Mouse (Mus musculus): ENCODE measurements around the gene Pid1. TPM values are rescaled to one million over a fixed set of nuclear protein-coding genes. Genes with fewer than 3 reads are reported as not detected.

Pid1 gene
- polyA plus RNA-seq, 1 experiment from 2014 or later, result 25.1 TPM

DNA sequence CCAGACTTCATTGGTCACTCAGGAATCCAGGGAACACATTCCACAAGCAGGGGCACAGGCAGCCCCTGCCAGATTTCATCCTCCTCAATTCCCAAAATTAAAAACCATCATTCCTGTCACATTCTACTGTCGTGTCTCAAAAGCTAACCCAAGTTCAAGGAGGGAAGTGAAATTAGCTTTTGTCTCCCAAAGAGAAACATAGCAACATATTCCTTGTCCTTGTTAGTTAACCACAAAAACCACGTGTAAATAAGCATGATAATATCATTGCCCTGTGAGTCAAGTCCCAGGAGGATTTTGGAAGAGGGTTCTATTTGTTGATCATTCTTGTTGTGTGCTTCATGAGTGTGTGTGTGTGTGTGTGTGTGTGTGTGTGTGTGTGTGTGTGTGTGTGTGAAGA lies 164.1 kb downstream of the Pid1 start:
- 36% methylated on average over 2 of the region's 2 CpGs for WGBS (ENCODE audit: insufficient replicate concordance)
- ATAC-seq (ENCODE audit: low read depth), result no peak

DNA sequence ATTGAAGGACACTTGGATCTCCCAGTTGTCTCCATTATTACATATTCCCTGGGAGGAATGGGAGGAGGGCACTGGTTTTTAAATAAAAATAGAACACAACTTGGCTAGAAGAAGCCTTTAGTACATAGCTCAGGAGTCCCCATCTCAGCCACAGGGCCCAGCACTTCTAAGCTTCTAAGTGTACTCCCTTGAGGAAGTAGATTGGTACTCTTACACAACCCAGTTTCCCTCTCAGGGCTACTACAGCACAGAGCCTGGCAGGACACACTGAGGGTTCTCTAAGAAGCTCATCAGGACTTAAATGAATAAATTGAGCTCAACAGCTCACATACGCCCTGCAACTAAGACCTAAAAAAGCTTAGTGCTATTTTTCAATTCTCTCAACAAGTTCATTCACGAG lies 165.1 kb downstream of the Pid1 start:
- ATAC-seq (ENCODE audit: low read depth), result no peak
- Histone ChIP-seq H3K4me2 (ENCODE audit: low read depth, low read length) (no peak overlapping the region), H3K4me3 (ENCODE audit: low read depth, low read length) (no peak overlapping the region), H3K36me3 (ENCODE audit: control insufficient read depth, insufficient read depth) (no peaks in the 10 kb centered on the region), H3K4me1 (ENCODE audit: control insufficient read depth, low read depth, low read length) (no peaks in the 10 kb centered on the region), H3K27ac (ENCODE audit: low read length) (no peak overlapping the region), H3K9me3 (replicated peaks; ENCODE audit: control insufficient read depth, low read length) (no peaks in the 10 kb centered on the region), H3K27me3 (ENCODE audit: control insufficient read depth, insufficient read depth, low read depth, low read length) (no peaks in the 10 kb centered on the region), H3K9ac (ENCODE audit: low read depth, low read length) (no peak overlapping the region)
- WGBS (ENCODE audit: insufficient replicate concordance), result 53% methylated on average over 2 of the region's 2 CpGs

More for the DNA sequence above, 164.1 kb downstream of the Pid1 start:
- no peak overlapping the region for H3K27ac ChIP-seq (ENCODE audit: low read length)
- H3K27me3 ChIP-seq (ENCODE audit: control insufficient read depth, insufficient read depth, low read depth, low read length), result no peaks in the 10 kb centered on the region
- H3K4me3 ChIP-seq (ENCODE audit: low read depth, low read length), result no peak overlapping the region
- H3K36me3 ChIP-seq (ENCODE audit: control insufficient read depth, insufficient read depth), result no peaks in the 10 kb centered on the region
- H3K9me3 ChIP-seq (replicated peaks; ENCODE audit: control insufficient read depth, low read length), result no peaks in the 10 kb centered on the region
- no peaks in the 10 kb centered on the region for H3K4me1 ChIP-seq (ENCODE audit: control insufficient read depth, low read depth, low read length)
- no peak overlapping the region for H3K4me2 ChIP-seq (ENCODE audit: low read depth, low read length)
- H3K9ac ChIP-seq (ENCODE audit: low read depth, low read length), result no peak overlapping the region

DNA sequence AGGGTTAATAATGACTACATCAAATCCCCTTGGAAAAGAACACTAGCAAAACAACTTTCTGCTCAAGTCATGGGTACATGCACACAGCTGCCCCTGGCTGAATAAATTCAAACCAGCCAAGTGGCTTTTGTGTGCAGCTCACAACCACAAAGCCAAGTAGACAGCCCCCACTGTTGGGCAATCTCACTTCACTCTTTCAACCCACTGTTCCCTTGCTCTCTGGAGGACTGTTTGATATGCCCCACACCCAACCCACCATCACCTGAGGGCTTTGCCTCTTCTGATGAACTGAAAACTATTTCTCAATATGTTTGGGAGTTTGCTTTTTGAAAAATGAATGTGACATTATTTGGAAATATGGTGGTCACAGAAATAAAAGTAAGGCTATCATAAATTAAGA lies 171.8 kb downstream of the Pid1 start:
- Histone ChIP-seq H3K4me3 (ENCODE audit: low read depth, low read length) (no peak overlapping the region), H3K9me3 (replicated peaks; ENCODE audit: control insufficient read depth, low read length) (no peaks in the 10 kb centered on the region), H3K27me3 (ENCODE audit: control insufficient read depth, insufficient read depth, low read depth, low read length) (no peaks in the 10 kb centered on the region), H3K27ac (ENCODE audit: low read length) (no peak overlapping the region), H3K4me2 (ENCODE audit: low read depth, low read length) (no peak overlapping the region), H3K36me3 (ENCODE audit: control insufficient read depth, insufficient read depth) (no peaks in the 10 kb centered on the region), H3K4me1 (ENCODE audit: control insufficient read depth, low read depth, low read length) (no peaks in the 10 kb centered on the region), H3K9ac (ENCODE audit: low read depth, low read length) (no peak overlapping the region)
- no peak for ATAC-seq (ENCODE audit: low read depth)

DNA sequence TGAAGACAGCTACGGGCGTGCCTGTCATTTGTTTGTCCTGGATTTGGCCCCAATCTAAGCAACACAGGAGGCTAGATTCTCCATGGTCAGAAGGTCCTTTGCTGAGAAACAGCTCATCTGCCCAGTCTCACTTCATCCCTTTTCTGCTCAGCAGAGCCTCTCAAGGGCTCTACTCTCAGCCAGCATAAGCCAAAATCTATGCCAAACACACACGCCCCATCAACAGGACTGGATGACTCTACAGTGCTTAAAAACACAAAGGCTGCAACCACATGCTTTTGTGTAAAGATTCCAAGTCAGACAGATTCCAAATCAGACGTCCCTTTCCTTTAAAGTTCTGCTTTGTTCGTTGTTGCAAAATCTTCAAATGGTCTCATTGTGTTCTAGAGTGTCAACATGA lies 174.5 kb downstream of the Pid1 start:
- no peak overlapping the region for H3K4me3 ChIP-seq (ENCODE audit: low read depth, low read length)
- 54% methylated on average over 5 of the region's 5 CpGs for WGBS (ENCODE audit: insufficient replicate concordance)
- H3K4me1 ChIP-seq (ENCODE audit: control insufficient read depth, low read depth, low read length), result no peaks in the 10 kb centered on the region
- no peak overlapping the region for H3K9ac ChIP-seq (ENCODE audit: low read depth, low read length)
- no peaks in the 10 kb centered on the region for H3K27me3 ChIP-seq (ENCODE audit: control insufficient read depth, insufficient read depth, low read depth, low read length)
- H3K9me3 ChIP-seq (replicated peaks; ENCODE audit: control insufficient read depth, low read length), result no peaks in the 10 kb centered on the region
- H3K36me3 ChIP-seq (ENCODE audit: control insufficient read depth, insufficient read depth), result no peaks in the 10 kb centered on the region
- no peak overlapping the region for H3K4me2 ChIP-seq (ENCODE audit: low read depth, low read length)
- no peak for ATAC-seq (ENCODE audit: low read depth)
- H3K27ac ChIP-seq (ENCODE audit: low read length), result no peak overlapping the region

DNA sequence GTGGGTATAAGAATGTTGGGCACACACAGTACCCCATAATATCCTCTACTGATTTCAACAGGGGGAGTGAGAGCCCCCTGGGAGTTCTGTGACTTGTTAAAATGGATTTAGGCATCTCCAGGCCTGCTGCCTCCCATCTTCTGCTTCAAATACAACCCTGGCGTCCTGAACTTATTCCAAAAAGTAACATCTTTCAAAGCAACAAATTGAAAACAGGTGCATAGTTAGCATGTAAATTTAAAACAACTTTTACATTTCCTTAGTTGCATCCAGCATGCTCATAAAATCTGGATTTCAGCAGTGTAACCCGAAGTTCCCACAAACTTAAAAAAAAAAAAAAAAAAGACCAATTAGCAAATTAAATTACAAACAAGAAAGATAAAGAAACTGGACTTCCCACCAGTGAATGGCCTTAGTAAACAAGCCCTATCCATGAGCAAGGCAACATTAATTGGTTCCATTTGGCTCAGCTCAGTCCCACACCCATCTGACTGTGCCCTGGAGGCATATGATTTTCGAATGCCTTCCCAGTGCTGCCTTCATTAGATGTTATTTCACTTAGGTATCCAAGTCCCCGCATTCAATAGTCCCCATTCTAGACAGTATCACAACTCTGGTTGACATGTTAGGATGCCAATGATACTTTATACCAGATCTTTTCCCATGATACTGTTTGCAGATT lies 177.1 kb downstream of the Pid1 start:
- no peak for ATAC-seq (ENCODE audit: low read depth)
- WGBS (ENCODE audit: insufficient replicate concordance), result 56% methylated on average over 4 of the region's 4 CpGs
- no peaks in the 10 kb centered on the region for H3K27me3 ChIP-seq (ENCODE audit: control insufficient read depth, insufficient read depth, low read depth, low read length)
- H3K27ac ChIP-seq (ENCODE audit: low read length), result no peak overlapping the region
- H3K36me3 ChIP-seq (ENCODE audit: control insufficient read depth, insufficient read depth), result no peaks in the 10 kb centered on the region
- H3K4me1 ChIP-seq (ENCODE audit: control insufficient read depth, low read depth, low read length), result no peaks in the 10 kb centered on the region
- no peak overlapping the region for H3K4me3 ChIP-seq (ENCODE audit: low read depth, low read length)
- H3K9ac ChIP-seq (ENCODE audit: low read depth, low read length), result no peak overlapping the region
- H3K4me2 ChIP-seq (ENCODE audit: low read depth, low read length), result no peak overlapping the region
- H3K9me3 ChIP-seq (replicated peaks; ENCODE audit: control insufficient read depth, low read length), result no peaks in the 10 kb centered on the region

DNA sequence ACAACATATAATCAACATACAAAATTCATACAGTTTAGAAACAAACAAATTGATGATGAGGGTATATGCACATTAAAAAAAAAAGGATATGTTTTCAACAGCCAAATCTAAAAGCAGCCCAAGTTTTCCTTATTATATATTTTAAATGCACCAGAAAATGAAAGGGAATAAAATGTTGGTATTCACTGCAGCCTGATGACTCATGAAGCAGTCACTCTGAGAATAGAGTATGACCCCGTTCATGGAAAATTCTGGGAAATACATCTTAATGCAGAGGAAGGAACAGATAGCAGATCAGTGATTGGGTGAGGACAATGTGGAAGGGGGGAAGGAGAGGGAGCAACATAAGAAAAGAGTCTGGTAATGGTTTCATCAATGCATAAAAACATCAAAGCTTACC lies 186.3 kb downstream of the Pid1 start:
- Histone ChIP-seq H3K4me2 (ENCODE audit: low read depth, low read length) (no peak overlapping the region), H3K9ac (ENCODE audit: low read depth, low read length) (no peak overlapping the region), H3K27ac (ENCODE audit: low read length) (no peak overlapping the region), H3K4me1 (ENCODE audit: control insufficient read depth, low read depth, low read length) (no peaks in the 10 kb centered on the region), H3K9me3 (replicated peaks; ENCODE audit: control insufficient read depth, low read length) (no peaks in the 10 kb centered on the region), H3K27me3 (ENCODE audit: control insufficient read depth, insufficient read depth, low read depth, low read length) (no peaks in the 10 kb centered on the region), H3K4me3 (ENCODE audit: low read depth, low read length) (no peak overlapping the region), H3K36me3 (ENCODE audit: control insufficient read depth, insufficient read depth) (no peaks in the 10 kb centered on the region)
- WGBS (ENCODE audit: insufficient replicate concordance), result 32% methylated on average over 1 of the region's 1 CpGs
- no peak for ATAC-seq (ENCODE audit: low read depth)

DNA sequence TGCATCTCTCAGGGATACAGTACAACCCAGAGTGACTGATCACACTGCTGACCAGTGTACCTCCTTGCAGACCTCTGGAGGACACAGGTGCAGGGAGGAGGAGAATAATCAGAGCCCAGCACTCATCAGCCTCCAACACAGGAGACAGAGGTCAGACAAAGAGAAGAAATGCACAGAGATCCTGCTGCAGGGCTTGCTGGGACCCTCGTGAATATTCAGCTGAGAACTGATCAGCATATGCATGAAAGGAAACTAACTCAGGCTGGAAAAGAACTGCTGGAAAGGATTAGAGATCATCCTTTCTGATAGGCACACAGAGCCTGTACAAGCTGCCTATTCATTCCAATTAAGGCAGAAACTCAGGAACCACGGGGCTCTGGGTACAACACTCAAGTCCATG lies 186.9 kb downstream of the Pid1 start:
- 37% methylated on average over 2 of the region's 2 CpGs for WGBS (ENCODE audit: insufficient replicate concordance)
- no peak for ATAC-seq (ENCODE audit: low read depth)

DNA sequence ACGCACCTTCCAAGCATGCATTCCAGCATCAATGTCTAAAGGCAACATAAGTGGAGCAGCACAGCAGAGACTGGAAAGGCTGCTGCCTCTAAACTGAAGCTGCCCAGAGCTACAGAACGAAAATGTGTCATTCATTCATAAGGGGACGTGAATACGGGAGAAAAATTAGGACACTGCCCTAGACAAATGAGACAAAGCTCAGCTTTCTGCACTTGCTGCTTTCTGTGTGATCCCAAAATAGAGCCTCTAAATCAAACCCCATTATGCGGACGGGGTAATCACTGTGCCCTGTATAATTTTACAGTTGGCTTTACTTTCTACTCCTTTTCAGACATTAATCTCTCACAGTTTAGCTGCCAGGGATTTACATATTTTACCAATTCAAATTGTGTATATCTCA lies 191.0 kb downstream of the Pid1 start:
- WGBS (ENCODE audit: insufficient replicate concordance), result 64% methylated on average over 6 of the region's 6 CpGs
- no peaks in the 10 kb centered on the region for H3K9me3 ChIP-seq (replicated peaks; ENCODE audit: control insufficient read depth, low read length)
- H3K27me3 ChIP-seq (ENCODE audit: control insufficient read depth, insufficient read depth, low read depth, low read length), result no peaks in the 10 kb centered on the region

More for the DNA sequence above, 186.9 kb downstream of the Pid1 start:
- Histone ChIP-seq H3K36me3 (ENCODE audit: control insufficient read depth, insufficient read depth) (no peaks in the 10 kb centered on the region), H3K27ac (ENCODE audit: low read length) (no peak overlapping the region), H3K4me2 (ENCODE audit: low read depth, low read length) (no peak overlapping the region), H3K9ac (ENCODE audit: low read depth, low read length) (no peak overlapping the region), H3K9me3 (replicated peaks; ENCODE audit: control insufficient read depth, low read length) (no peaks in the 10 kb centered on the region), H3K27me3 (ENCODE audit: control insufficient read depth, insufficient read depth, low read depth, low read length) (no peaks in the 10 kb centered on the region), H3K4me3 (ENCODE audit: low read depth, low read length) (no peak overlapping the region), H3K4me1 (ENCODE audit: control insufficient read depth, low read depth, low read length) (no peaks in the 10 kb centered on the region)

DNA sequence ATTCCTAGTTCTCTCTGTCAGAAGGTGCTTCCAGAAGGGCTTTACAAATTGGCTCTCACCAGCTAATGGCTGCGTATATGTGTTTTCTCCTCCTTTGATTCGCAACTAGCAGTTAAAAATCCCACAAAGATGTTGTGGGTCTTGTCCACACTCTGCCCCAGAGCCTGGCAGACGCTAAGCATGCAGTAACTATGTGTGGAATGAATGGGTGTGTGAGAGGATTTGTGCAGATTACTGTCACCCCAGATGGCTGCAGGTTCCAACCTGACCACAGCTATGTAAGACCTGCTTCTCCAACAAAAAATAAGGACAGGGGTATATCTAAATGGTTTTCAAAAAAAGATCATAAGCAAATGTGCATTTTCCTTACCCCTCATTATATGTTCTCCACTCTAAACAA lies 206.2 kb downstream of the Pid1 start:
- Histone ChIP-seq H3K27me3 (ENCODE audit: control insufficient read depth, insufficient read depth, low read depth, low read length) (no peaks in the 10 kb centered on the region), H3K4me1 (ENCODE audit: control insufficient read depth, low read depth, low read length) (no peaks in the 10 kb centered on the region), H3K9me3 (replicated peaks; ENCODE audit: control insufficient read depth, low read length) (no peaks in the 10 kb centered on the region), H3K27ac (ENCODE audit: low read length) (no peak overlapping the region), H3K4me2 (ENCODE audit: low read depth, low read length) (no peak overlapping the region), H3K9ac (ENCODE audit: low read depth, low read length) (no peak overlapping the region), H3K4me3 (ENCODE audit: low read depth, low read length) (no peak overlapping the region), H3K36me3 (ENCODE audit: control insufficient read depth, insufficient read depth) (no peaks in the 10 kb centered on the region)
- ATAC-seq (ENCODE audit: low read depth), result no peak
- 58% methylated on average over 3 of the region's 3 CpGs for WGBS (ENCODE audit: insufficient replicate concordance)

More for the DNA sequence above, 191.0 kb downstream of the Pid1 start:
- Histone ChIP-seq H3K4me2 (ENCODE audit: low read depth, low read length) (no peak overlapping the region), H3K4me1 (ENCODE audit: control insufficient read depth, low read depth, low read length) (no peaks in the 10 kb centered on the region), H3K27ac (ENCODE audit: low read length) (no peak overlapping the region), H3K4me3 (ENCODE audit: low read depth, low read length) (no peak overlapping the region), H3K9ac (ENCODE audit: low read depth, low read length) (no peak overlapping the region), H3K36me3 (ENCODE audit: control insufficient read depth, insufficient read depth) (no peaks in the 10 kb centered on the region)
- ATAC-seq (ENCODE audit: low read depth), result no peak

All from liver, embryonic 16.5 days (tissue).